Mouse (Mus musculus): ENCODE data around the gene Gm13212. TPM values are rescaled to one million over a fixed set of nuclear protein-coding genes. Genes with fewer than 3 reads are reported as not detected.

The Gm13212 gene
- total and polyA plus RNA-seq, 2 experiments from 2014 or later, result 0.11 to 0.14 TPM

Other genes with a start within 250 kb of the Gm13212 start
- gene Zfp990, start 74.4 kb upstream of the Gm13212 start, total RNA-seq (2014; rRNA removed), result not detected in 2 replicates
- gene Zfp990, start 74.4 kb upstream of the Gm13212 start, polyA plus RNA-seq (2015; fragmentation: Nextera tagmentation; extraction: Ambion mirVana), result not detected in 2 replicates
- not detected in 2 replicates for gene Zfp980, start 85.5 kb downstream of the Gm13212 start, total RNA-seq (2014; rRNA removed)
- not detected in 2 replicates for gene Zfp980, start 85.5 kb downstream of the Gm13212 start, polyA plus RNA-seq (2015; fragmentation: Nextera tagmentation; extraction: Ambion mirVana)

Data from forebrain, postnatal 0 days (tissue).